Mouse (Mus musculus): ENCODE data around the gene Ccdc38. TPM values are rescaled to one million over a fixed set of nuclear protein-coding genes. Genes with fewer than 3 reads are reported as not detected.

Gene Ccdc38
- polyA plus RNA-seq, 1 experiment: 0.60 TPM

DNA sequence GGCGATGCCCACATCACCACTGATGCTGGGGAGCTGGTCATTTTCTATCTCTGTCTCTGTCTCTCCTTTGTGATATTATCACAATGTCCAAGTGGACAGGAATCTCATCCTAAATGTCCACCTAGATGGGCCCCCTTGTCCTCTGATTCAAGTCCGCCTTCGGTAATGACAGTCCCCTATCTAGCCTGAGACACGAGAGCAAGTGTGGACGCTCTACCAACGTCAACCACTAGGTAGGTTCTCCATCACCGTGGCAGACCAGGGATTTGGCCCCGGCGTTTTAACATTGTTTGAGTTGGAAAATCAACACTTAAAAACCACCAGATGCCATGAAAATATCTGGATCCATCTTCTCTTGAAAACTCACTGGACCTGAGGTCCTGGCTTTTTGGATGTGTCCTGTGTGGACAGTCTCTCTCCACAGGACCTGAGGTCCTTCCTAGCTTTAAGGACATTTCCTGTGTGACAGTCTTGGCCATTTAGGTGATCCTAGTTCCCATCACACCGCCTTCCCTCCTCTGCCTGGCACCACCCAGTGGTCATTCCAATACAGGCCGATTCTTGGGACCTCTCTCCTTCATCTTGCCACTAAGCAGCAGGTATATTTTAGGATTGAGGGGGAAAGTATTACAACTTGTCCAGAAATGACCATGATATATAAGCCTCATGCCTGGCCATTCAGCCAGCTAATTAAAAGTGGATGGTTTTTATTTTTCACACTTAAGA, 27.6 kb downstream of the Ccdc38 start:
- no peak overlapping the region for H3K4me3 ChIP-seq (ENCODE audit: low read depth, low read length)
- H3K27me3 ChIP-seq (ENCODE audit: control insufficient read depth, insufficient read depth, low read length, poor library complexity, severe bottlenecking): no peaks in the 10 kb centered on the region
- no peak overlapping the region for H3K27ac ChIP-seq (ENCODE audit: insufficient read depth, low read length)
- H3K36me3 ChIP-seq (ENCODE audit: control insufficient read depth, insufficient read depth, low read length, poor library complexity, severe bottlenecking): no peaks in the 10 kb centered on the region
- TF ChIP-seq CTCF (IDR thresholded peaks at IDR 0.05; ENCODE audit: low read depth, low read length) (peak; percentile 38), POLR2A (IDR thresholded peaks at IDR 0.05; ENCODE audit: insufficient read depth, low read length) (no peak), EP300 (IDR thresholded peaks at IDR 0.05; ENCODE audit: insufficient read depth, low read depth, low read length) (no peak)
- no peaks in the 10 kb centered on the region for H3K9me3 ChIP-seq (replicated peaks; ENCODE audit: control insufficient read depth, insufficient read depth, low read length, poor library complexity, severe bottlenecking)
- H3K9ac ChIP-seq (ENCODE audit: low read depth, poor library complexity, severe bottlenecking): no peak overlapping the region
- no peaks in the 10 kb centered on the region for H3K4me1 ChIP-seq (ENCODE audit: control insufficient read depth, insufficient read depth, low read length)

DNA sequence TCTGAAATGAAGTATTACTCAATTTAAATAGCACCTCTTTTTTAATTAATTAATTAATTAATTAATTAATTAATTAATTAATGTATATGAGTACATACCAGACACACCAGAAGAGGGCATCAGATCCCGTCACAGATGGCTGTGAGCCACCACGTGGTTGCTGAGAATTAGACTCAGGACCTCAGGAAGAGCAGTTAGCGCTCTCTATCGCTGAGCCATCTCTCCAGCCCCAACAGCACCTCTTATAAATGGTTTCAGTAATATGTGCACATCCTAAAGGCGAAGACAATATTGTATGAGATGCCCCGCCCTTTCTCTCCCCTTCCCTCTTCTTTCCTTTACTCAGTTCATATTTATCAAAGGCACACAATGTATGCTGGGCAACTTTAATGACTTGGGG, 28.2 kb downstream of the Ccdc38 start:
- no peak overlapping the region for H3K9ac ChIP-seq (ENCODE audit: low read depth, poor library complexity, severe bottlenecking)
- H3K27ac ChIP-seq (ENCODE audit: insufficient read depth, low read length): no peak overlapping the region
- no peak for TF ChIP-seq CTCF (IDR thresholded peaks at IDR 0.05; ENCODE audit: low read depth, low read length)
- no peak for TF ChIP-seq EP300 (IDR thresholded peaks at IDR 0.05; ENCODE audit: insufficient read depth, low read depth, low read length)
- TF ChIP-seq POLR2A (IDR thresholded peaks at IDR 0.05; ENCODE audit: insufficient read depth, low read length): no peak
- H3K4me1 ChIP-seq (ENCODE audit: control insufficient read depth, insufficient read depth, low read length): no peaks in the 10 kb centered on the region
- H3K27me3 ChIP-seq (ENCODE audit: control insufficient read depth, insufficient read depth, low read length, poor library complexity, severe bottlenecking): no peaks in the 10 kb centered on the region
- H3K9me3 ChIP-seq (replicated peaks; ENCODE audit: control insufficient read depth, insufficient read depth, low read length, poor library complexity, severe bottlenecking): no peaks in the 10 kb centered on the region
- no peaks in the 10 kb centered on the region for H3K36me3 ChIP-seq (ENCODE audit: control insufficient read depth, insufficient read depth, low read length, poor library complexity, severe bottlenecking)
- H3K4me3 ChIP-seq (ENCODE audit: low read depth, low read length): no peak overlapping the region

DNA sequence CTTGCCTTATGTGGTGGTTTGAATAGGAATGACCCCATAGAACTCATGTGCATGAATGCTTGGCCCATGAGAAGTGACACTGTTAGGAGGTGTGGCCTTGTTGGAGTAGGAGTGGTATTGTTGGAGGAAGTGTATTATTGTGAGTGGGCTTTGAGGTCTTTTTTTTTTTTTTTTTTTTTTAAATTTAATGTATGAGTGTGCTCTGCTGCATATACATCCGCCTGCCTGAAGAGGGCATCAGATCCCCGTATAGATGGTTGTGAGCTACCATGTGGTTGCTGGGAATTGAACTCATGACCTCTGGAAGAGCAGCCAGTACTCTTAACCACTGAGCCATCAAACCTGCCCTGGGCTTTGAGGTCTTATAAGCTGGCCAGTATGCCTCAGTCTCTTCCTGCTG, 31.8 kb downstream of the Ccdc38 start:
- no peak overlapping the region for H3K4me3 ChIP-seq (ENCODE audit: low read depth, low read length)
- no peaks in the 10 kb centered on the region for H3K9me3 ChIP-seq (replicated peaks; ENCODE audit: control insufficient read depth, insufficient read depth, low read length, poor library complexity, severe bottlenecking)
- no peaks in the 10 kb centered on the region for H3K36me3 ChIP-seq (ENCODE audit: control insufficient read depth, insufficient read depth, low read length, poor library complexity, severe bottlenecking)
- H3K27ac ChIP-seq (ENCODE audit: insufficient read depth, low read length): no peak overlapping the region
- no peaks in the 10 kb centered on the region for H3K4me1 ChIP-seq (ENCODE audit: control insufficient read depth, insufficient read depth, low read length)
- no peak for TF ChIP-seq EP300 (IDR thresholded peaks at IDR 0.05; ENCODE audit: insufficient read depth, low read depth, low read length)
- TF ChIP-seq CTCF (IDR thresholded peaks at IDR 0.05; ENCODE audit: low read depth, low read length): no peak
- no peak for TF ChIP-seq POLR2A (IDR thresholded peaks at IDR 0.05; ENCODE audit: insufficient read depth, low read length)
- H3K9ac ChIP-seq (ENCODE audit: low read depth, poor library complexity, severe bottlenecking): no peak overlapping the region
- H3K27me3 ChIP-seq (ENCODE audit: control insufficient read depth, insufficient read depth, low read length, poor library complexity, severe bottlenecking): no peaks in the 10 kb centered on the region

DNA sequence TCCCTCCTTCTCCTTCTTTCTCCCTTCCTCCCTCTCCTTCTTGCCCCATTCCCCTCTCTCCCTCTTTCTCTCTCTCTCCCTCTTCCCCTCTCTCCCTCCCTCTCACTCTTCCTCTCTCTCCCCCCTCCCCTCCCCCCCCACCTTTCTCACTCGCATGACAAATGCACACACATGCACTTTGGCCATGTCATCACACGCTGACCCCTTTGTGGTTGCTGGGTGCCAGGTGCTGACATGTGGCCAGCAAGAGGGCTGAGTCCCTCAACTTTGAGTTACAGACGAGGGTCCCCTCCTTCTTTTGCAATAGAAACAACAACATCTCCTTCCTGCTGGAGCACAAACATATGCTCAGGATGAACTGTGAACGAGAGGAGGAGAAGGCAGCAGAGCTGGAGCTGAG, 34.5 kb downstream of the Ccdc38 start:
- H3K9ac ChIP-seq (ENCODE audit: low read depth, poor library complexity, severe bottlenecking): no peak overlapping the region
- H3K27me3 ChIP-seq (ENCODE audit: control insufficient read depth, insufficient read depth, low read length, poor library complexity, severe bottlenecking): no peaks in the 10 kb centered on the region
- TF ChIP-seq EP300 (IDR thresholded peaks at IDR 0.05; ENCODE audit: insufficient read depth, low read depth, low read length) (no peak), CTCF (IDR thresholded peaks at IDR 0.05; ENCODE audit: low read depth, low read length) (no peak), POLR2A (IDR thresholded peaks at IDR 0.05; ENCODE audit: insufficient read depth, low read length) (no peak)
- no peak overlapping the region for H3K27ac ChIP-seq (ENCODE audit: insufficient read depth, low read length)
- H3K9me3 ChIP-seq (replicated peaks; ENCODE audit: control insufficient read depth, insufficient read depth, low read length, poor library complexity, severe bottlenecking): no peaks in the 10 kb centered on the region
- no peaks in the 10 kb centered on the region for H3K4me1 ChIP-seq (ENCODE audit: control insufficient read depth, insufficient read depth, low read length)
- H3K36me3 ChIP-seq (ENCODE audit: control insufficient read depth, insufficient read depth, low read length, poor library complexity, severe bottlenecking): no peaks in the 10 kb centered on the region
- H3K4me3 ChIP-seq (ENCODE audit: low read depth, low read length): no peak overlapping the region

DNA sequence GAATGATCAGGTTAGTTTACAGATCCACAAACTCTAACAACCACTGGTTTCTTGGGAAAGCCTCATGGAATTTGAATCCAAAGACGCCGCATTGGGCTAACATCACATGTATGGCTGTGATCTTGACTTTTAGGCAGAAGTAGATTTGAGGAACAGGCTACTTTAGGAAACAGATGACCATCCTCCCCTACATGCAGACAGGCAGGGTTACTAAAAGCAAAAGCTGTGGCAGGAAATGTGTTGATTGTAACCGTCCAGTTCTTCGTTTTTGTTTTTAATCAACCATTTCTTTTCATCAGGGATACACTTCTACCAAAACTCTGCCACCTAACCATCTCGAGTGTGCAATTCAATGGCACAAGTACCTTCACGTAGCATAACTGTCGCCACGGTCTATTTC, 35.5 kb downstream of the Ccdc38 start:
- Histone ChIP-seq H3K9me3 (replicated peaks; ENCODE audit: control insufficient read depth, insufficient read depth, low read length, poor library complexity, severe bottlenecking) (no peaks in the 10 kb centered on the region), H3K9ac (ENCODE audit: low read depth, poor library complexity, severe bottlenecking) (no peak overlapping the region), H3K4me3 (ENCODE audit: low read depth, low read length) (no peak overlapping the region), H3K27ac (ENCODE audit: insufficient read depth, low read length) (no peak overlapping the region), H3K36me3 (ENCODE audit: control insufficient read depth, insufficient read depth, low read length, poor library complexity, severe bottlenecking) (no peaks in the 10 kb centered on the region), H3K27me3 (ENCODE audit: control insufficient read depth, insufficient read depth, low read length, poor library complexity, severe bottlenecking) (no peaks in the 10 kb centered on the region), H3K4me1 (ENCODE audit: control insufficient read depth, insufficient read depth, low read length) (no peaks in the 10 kb centered on the region)
- TF ChIP-seq EP300 (IDR thresholded peaks at IDR 0.05; ENCODE audit: insufficient read depth, low read depth, low read length) (no peak), CTCF (IDR thresholded peaks at IDR 0.05; ENCODE audit: low read depth, low read length) (no peak), POLR2A (IDR thresholded peaks at IDR 0.05; ENCODE audit: insufficient read depth, low read length) (no peak)

DNA sequence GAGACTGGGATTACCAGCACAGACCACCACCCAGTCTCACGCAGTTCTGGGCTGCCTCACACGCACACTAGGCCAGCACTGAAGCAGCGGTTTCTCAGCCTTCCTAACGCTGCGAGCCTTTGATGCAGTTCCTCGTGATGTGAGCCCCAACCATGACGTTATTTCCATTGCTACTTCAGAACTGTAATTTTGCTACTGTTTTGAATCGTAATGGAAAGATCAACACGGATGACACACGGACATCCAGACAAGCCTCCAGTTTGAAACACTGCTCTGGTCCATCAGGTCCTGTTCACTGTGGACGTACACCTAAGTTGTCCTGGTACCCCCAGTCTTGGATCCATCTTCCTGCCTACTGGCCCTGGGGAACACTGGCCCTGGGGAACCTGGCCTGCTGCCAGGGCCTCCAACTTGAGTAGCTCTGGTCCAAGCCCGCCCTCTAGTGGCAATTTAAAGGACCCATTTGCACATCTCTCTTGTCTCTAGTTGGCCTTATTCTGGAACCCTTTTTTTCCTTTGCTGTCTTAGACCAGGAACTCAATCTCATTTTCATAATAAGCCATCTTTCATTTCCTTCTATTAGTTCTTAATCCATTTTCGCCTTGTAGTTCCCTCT, 36.9 kb downstream of the Ccdc38 start:
- H3K27ac ChIP-seq (ENCODE audit: insufficient read depth, low read length): no peak overlapping the region
- peaks cover 6% of the 10 kb centered on the region for H3K36me3 ChIP-seq (ENCODE audit: control insufficient read depth, insufficient read depth, low read length, poor library complexity, severe bottlenecking)
- no peak overlapping the region for H3K4me3 ChIP-seq (ENCODE audit: low read depth, low read length)
- no peaks in the 10 kb centered on the region for H3K27me3 ChIP-seq (ENCODE audit: control insufficient read depth, insufficient read depth, low read length, poor library complexity, severe bottlenecking)
- no peaks in the 10 kb centered on the region for H3K9me3 ChIP-seq (replicated peaks; ENCODE audit: control insufficient read depth, insufficient read depth, low read length, poor library complexity, severe bottlenecking)
- TF ChIP-seq POLR2A (IDR thresholded peaks at IDR 0.05; ENCODE audit: insufficient read depth, low read length) (no peak), EP300 (IDR thresholded peaks at IDR 0.05; ENCODE audit: insufficient read depth, low read depth, low read length) (no peak), CTCF (IDR thresholded peaks at IDR 0.05; ENCODE audit: low read depth, low read length) (peak; percentile 88)
- H3K4me1 ChIP-seq (ENCODE audit: control insufficient read depth, insufficient read depth, low read length): no peaks in the 10 kb centered on the region
- H3K9ac ChIP-seq (ENCODE audit: low read depth, poor library complexity, severe bottlenecking): no peak overlapping the region

Measured in ES-Bruce4 (cell line).